Mouse (Mus musculus) left cerebral cortex, adult 6 months (tissue): ENCODE data around the gene H2afb1. TPM values are rescaled to one million over a fixed set of nuclear protein-coding genes. Genes with fewer than 3 reads are reported as not detected.

Experiments
- long read RNA-seq, 2 experiments: library from polyadenylated mRNA; unstranded; transcript quantifications; one replicate each; pipeline ENCODE4 v2.0.0; 2019 to 2020
- polyA plus RNA-seq: library from polyadenylated mRNA; unstranded; fragments of <200 nt; fragmentation: Nextera tagmentation; gene quantifications from 2 replicates; pipeline ENCODE4 v1.2.3, GENCODE M21; 2021

The H2afb1 gene
- not detected in 2 replicates for polyA plus RNA-seq
- long read RNA-seq, experiment 1: 0 reads
- long read RNA-seq, experiment 2: 0 reads

DNA sequence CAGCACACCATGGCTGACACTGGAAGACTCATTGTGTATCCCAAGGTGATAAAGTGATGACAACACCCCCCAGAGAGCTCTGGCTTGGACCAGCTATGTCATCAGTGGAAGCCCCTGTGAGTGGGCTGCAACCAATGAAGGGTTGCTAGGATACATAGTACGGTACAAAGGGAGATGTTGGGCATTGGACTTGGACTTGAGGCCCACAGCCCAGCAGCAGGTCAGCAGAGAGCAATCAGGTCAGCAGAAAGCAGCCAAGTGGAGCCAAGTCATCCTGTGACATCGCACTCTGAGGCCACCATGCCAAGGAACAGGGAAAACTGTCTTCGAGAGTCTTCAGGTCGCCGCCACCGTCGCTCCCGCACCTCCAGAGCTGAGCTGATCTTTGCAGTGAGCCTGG lies at the start of gene H2afb1:
TSS of gene H2afb1 (plus strand) at position 301 of the 400 bp plus-strand sequence.

